In the genomic region with DNA sequence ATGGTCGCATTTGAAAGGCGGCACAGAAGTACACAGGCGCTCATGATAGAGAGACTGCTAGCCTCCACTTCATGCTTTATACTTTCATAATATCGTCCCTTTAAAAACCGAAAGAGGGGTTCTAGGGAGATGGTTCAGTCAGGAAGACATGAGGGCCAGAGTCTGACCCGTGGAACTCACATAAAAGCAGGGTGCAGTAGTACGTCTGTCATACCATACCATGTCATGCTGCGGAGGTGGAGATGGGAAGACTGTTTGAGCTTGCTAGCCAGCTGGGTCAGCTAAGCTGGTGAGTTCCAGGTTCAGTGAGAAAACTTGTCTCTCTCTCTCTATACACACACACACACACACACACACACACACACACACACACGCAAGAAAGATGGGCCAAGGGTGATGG, we compare ENCODE assay signal across 21 mouse cellular contexts.
DNase-seq lines count a peak whose midpoint lies in the region; ATAC-seq lines count a peak whose summit lies in the region.
"Had no signal": no experiment of that assay in that cellular context is flagged by ENCODE, and none has a peak within 500 bp of the region (broad histone marks: within the 10 kb centered on the region; RNA-seq: fewer than 3 reads in every experiment).

No protein-coding gene starts in this region.

- H3K4me2 ChIP-seq in midbrain, embryonic 11.5 days: no peak overlapping the region
- no peak overlapping the region for H3K4me2 ChIP-seq in midbrain, embryonic 15.5 days
- H3K4me2 ChIP-seq: embryonic facial prominence, embryonic 13.5 days; embryonic facial prominence, embryonic 15.5 days; forebrain, embryonic 12.5 days had no signal

- H3K9ac ChIP-seq in midbrain, embryonic 11.5 days (ENCODE audit: low read length): no peak overlapping the region
- H3K9ac ChIP-seq in midbrain, embryonic 15.5 days: no peak overlapping the region
- H3K9ac ChIP-seq: embryonic facial prominence, embryonic 13.5 days; embryonic facial prominence, embryonic 15.5 days; forebrain, embryonic 12.5 days had no signal

- no peak overlapping the region for H3K4me3 ChIP-seq in heart, embryonic 10.5 days
- no peak overlapping the region for H3K4me3 ChIP-seq in midbrain, embryonic 11.5 days (ENCODE audit: low read depth, low read length)
- no peak overlapping the region for H3K4me3 ChIP-seq in midbrain, embryonic 15.5 days
- H3K4me3 ChIP-seq: embryonic facial prominence, embryonic 13.5 days; embryonic facial prominence, embryonic 15.5 days; erythroblast, embryonic 14.5 days; forebrain, embryonic 10.5 days; forebrain, embryonic 12.5 days had no signal

- no peak for ATAC-seq in midbrain, embryonic 11.5 days (ENCODE audit: low FRiP score)
- no peak for ATAC-seq in midbrain, embryonic 15.5 days (replicated peaks)
- ATAC-seq: forebrain, embryonic 14.5 days; forebrain, embryonic 16.5 days had no signal

- no peak overlapping the region for H3K27ac ChIP-seq in heart, embryonic 10.5 days
- H3K27ac ChIP-seq in midbrain, embryonic 11.5 days (ENCODE audit: low read depth, low read length): no peak overlapping the region
- no peak overlapping the region for H3K27ac ChIP-seq in midbrain, embryonic 15.5 days
- H3K27ac ChIP-seq: embryonic facial prominence, embryonic 13.5 days; embryonic facial prominence, embryonic 15.5 days; forebrain, embryonic 10.5 days; forebrain, embryonic 12.5 days had no signal

- H3K27me3 ChIP-seq in heart, embryonic 10.5 days (ENCODE audit: insufficient read depth, poor library complexity, severe bottlenecking): no peaks in the 10 kb centered on the region
- H3K27me3 ChIP-seq in midbrain, embryonic 11.5 days (ENCODE audit: control insufficient read depth, insufficient read depth, low read length): no peaks in the 10 kb centered on the region
- no peaks in the 10 kb centered on the region for H3K27me3 ChIP-seq in midbrain, embryonic 15.5 days (replicated peaks)
- H3K27me3 ChIP-seq: embryonic facial prominence, embryonic 13.5 days; embryonic facial prominence, embryonic 15.5 days; forebrain, embryonic 12.5 days had no signal

- H3K4me1 ChIP-seq in heart, embryonic 10.5 days: peaks cover 12% of the 10 kb centered on the region
- H3K4me1 ChIP-seq in midbrain, embryonic 11.5 days (ENCODE audit: control insufficient read depth, insufficient read depth, low read length): no peaks in the 10 kb centered on the region
- H3K4me1 ChIP-seq in midbrain, embryonic 15.5 days: no peaks in the 10 kb centered on the region
- H3K4me1 ChIP-seq: forebrain, embryonic 12.5 days had no signal

- 84% methylated on average over 9 of the region's 9 CpGs for WGBS in heart, embryonic 10.5 days
- 90% methylated on average over 9 of the region's 9 CpGs for WGBS in midbrain, embryonic 11.5 days
- WGBS in midbrain, embryonic 15.5 days: 92% methylated on average over 9 of the region's 9 CpGs

- H3K9me3 ChIP-seq in heart, embryonic 10.5 days: no peaks in the 10 kb centered on the region
- no peaks in the 10 kb centered on the region for H3K9me3 ChIP-seq in midbrain, embryonic 11.5 days (ENCODE audit: control insufficient read depth, low read length)
- H3K9me3 ChIP-seq in midbrain, embryonic 15.5 days: no peaks in the 10 kb centered on the region
- H3K9me3 ChIP-seq: embryonic facial prominence, embryonic 13.5 days; embryonic facial prominence, embryonic 15.5 days; forebrain, embryonic 12.5 days had no signal

- peak; percentile 52 for DNase-seq in heart, embryonic 10.5 days (ENCODE audit: low spot score)
- no peak for DNase-seq in heart, adult 8-10 months (ENCODE audit: low spot score)
- peak; percentile 66 for DNase-seq in midbrain, embryonic 11.5 days (ENCODE audit: low spot score, missing footprints)
- DNase-seq: adrenal gland, adult 2 months; adrenal gland, postnatal 10 days; adrenal gland, postnatal 25 days; cerebellum, adult 11 months; cerebellum, adult 18-20 months; cerebellum, adult 8-10 months; cerebellum, adult 9-11 months; cerebellum, postnatal 14 days; cerebellum, postnatal 36 days; embryo, embryonic 11 days had no signal

- 0 out of 2 replicates have a peak, but pooled peaks cover 3% of the 10 kb centered on the region for H3K36me3 ChIP-seq in heart, embryonic 10.5 days
- H3K36me3 ChIP-seq in midbrain, embryonic 11.5 days (ENCODE audit: control insufficient read depth, insufficient read depth, low read length): no peaks in the 10 kb centered on the region
- no peaks in the 10 kb centered on the region for H3K36me3 ChIP-seq in midbrain, embryonic 15.5 days (replicated peaks)
- H3K36me3 ChIP-seq: embryonic facial prominence, embryonic 13.5 days; embryonic facial prominence, embryonic 15.5 days; forebrain, embryonic 10.5 days; forebrain, embryonic 12.5 days had no signal
